Mouse (Mus musculus) T-cell, adult 2 months (primary cell): ENCODE data around the gene Cox7a2l.

Source experiments
- DNase-seq: peaks from one replicate; pipeline ENCODE4 v3.0.0; 2022; ENCODE audit warnings: low spot score

The Cox7a2l gene

DNA sequence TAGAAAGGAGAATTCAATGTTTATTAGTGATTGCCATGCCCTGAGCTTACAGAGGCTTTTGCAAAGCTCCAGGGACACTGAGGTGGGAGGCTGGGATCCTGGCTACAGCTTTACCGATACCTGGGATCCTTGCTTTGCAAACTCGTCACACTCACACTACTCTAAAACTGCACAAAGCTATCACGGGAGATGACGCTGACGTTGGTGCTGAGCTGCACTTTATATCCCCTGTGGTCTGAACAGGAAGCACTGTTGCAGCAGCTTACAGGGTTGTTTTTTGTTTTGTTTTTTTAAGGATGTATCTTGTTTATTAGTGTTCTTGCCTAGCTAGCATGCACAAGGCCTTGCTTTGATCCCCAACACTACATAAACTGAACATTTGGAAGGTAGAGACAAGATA lies 63.5 kb downstream of the Cox7a2l start:
- peak; percentile 70 for DNase-seq

- DNase-seq, result no peak
Observed at GRCm38 (mm10) chr17:83452451-83452850, 64.7 kb downstream of the Cox7a2l start.
